Mouse (Mus musculus) megakaryocyte, embryonic 14.5 days (primary cell): ENCODE data around the gene Gm11361.

ENCODE experiments used
- FLI1 ChIP-seq: IDR thresholded peaks from 2 replicates; pipeline ENCODE4 v1.6.1; 2012; ENCODE audit warnings: low read length, inconsistent platforms, mixed read lengths
- GATA1 ChIP-seq: IDR thresholded peaks from 3 replicates; pipeline ENCODE4 v1.6.1; 2012; ENCODE audit warnings: mixed read lengths, low read length, inconsistent platforms, borderline replicate concordance

DNA sequence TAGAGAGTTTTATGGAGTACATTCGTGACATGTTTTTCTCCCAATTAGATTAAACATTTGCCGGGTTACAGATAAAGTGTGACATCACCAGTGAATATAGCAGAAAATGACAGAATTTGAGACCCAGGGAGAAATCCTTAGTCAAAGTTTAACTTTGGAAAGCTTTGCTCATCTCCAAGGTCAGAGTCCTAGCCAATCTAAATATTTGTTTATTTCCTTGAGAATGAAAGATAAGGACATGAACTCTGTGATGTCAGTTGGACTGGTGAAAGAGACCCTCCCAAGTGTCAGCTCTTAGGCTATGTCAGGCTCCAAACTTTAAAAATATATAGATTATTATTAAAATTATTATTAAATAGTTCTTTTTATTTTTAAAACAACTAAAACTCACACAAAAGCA, 39.8 kb downstream of the Gm11361 start:
- no peak for TF ChIP-seq GATA1
- TF ChIP-seq FLI1 = no peak
